Mouse (Mus musculus) cerebellum, adult 11 months (tissue): Measurements from ENCODE around the gene Golga2.
A peak's percentile ranks its signal among the peaks of the same experiment; 100 is the strongest.

Source experiments
- DNase-seq: peaks from one replicate; pipeline ENCODE4 v3.0.0; 2022

The Golga2 gene

GRCm38 (mm10) chr2:32344598-32345321 is 57.6 kb downstream of the Golga2 start:
- DNase-seq, result no peak

- no peak for DNase-seq
Observed at GRCm38 (mm10) chr2:32347019-32347418, 59.8 kb downstream of the Golga2 start.

GRCm38 (mm10) chr2:32348311-32348710 is 61.1 kb downstream of the Golga2 start:
- DNase-seq, result peak; percentile 67

GRCm38 (mm10) chr2:32349625-32350255 is 62.6 kb downstream of the Golga2 start:
- peak; percentile 43 for DNase-seq

- DNase-seq, result peak; percentile 61
Observed at GRCm38 (mm10) chr2:32350471-32351051, 63.4 kb downstream of the Golga2 start.

- peak; percentile 69 for DNase-seq
Observed at GRCm38 (mm10) chr2:32351471-32351961, 64.3 kb downstream of the Golga2 start.

- peak; percentile 78 for DNase-seq
Observed at GRCm38 (mm10) chr2:32352151-32353006, 65.2 kb downstream of the Golga2 start, which contains the start of gene Ciz1. Gene Ciz1, plus strand, starts transcription at chr2:32352327.

GRCm38 (mm10) chr2:32353007-32353542 is 65.9 kb downstream of the Golga2 start, which contains the start of gene Dnm1:
Gene Dnm1, minus strand, starts transcription at chr2:32353338.
- peak; percentile 97 for DNase-seq

- DNase-seq, result no peak
Observed at GRCm38 (mm10) chr2:32353836-32354235, 66.7 kb downstream of the Golga2 start.

- no peak for DNase-seq
Observed at GRCm38 (mm10) chr2:32354336-32354895, 67.2 kb downstream of the Golga2 start.

- DNase-seq, result no peak
Observed at GRCm38 (mm10) chr2:32356216-32356615, 69.0 kb downstream of the Golga2 start.
